Mouse (Mus musculus) liver, postnatal 0 days (tissue): ENCODE results near the gene Prkd1. TPM values are rescaled to one million over a fixed set of nuclear protein-coding genes. Genes with fewer than 3 reads are reported as not detected.

Experiments used
- ATAC-seq: fragments of 200-750 bp; cut with Nextera tagmentation; 2 replicates; pipeline ENCODE4 v1.8.0; 2017; ENCODE audit warnings: mild to moderate bottlenecking, moderate library complexity
- DNase-seq: peaks from one replicate; pipeline ENCODE4 v3.0.0-alpha.2; 2016
- H3K27ac ChIP-seq: fragments of 300-500 bp; sonication (generic); 2 replicates; pipeline ENCODE4 v1.5.1; 2014; ENCODE audit warnings: antibody characterized with exemption, moderate library complexity, mild to moderate bottlenecking, low read depth
- H3K27me3 ChIP-seq: fragments of 300-500 bp; sonication (generic); 2 replicates; pipeline ENCODE4 v1.6.1; 2014; ENCODE audit warnings: low read length, control low read depth, mixed read lengths; ENCODE audit not compliant: insufficient read depth
- H3K36me3 ChIP-seq: fragments of 300-500 bp; sonication (generic); replicated peaks from 2 replicates; pipeline ENCODE4 v1.6.1; 2014; ENCODE audit warnings: mild to moderate bottlenecking, control low read depth, low read length, moderate library complexity, mixed read lengths; ENCODE audit not compliant: insufficient read depth
- H3K4me1 ChIP-seq: fragments of 300-500 bp; sonication (generic); 2 replicates; pipeline ENCODE4 v1.6.1; 2014; ENCODE audit warnings: antibody characterized with exemption, mild to moderate bottlenecking, control low read depth; ENCODE audit not compliant: insufficient read depth
- H3K4me2 ChIP-seq: fragments of 300-500 bp; sonication (generic); 2 replicates; pipeline ENCODE4 v1.6.1; 2014; ENCODE audit warnings: low read depth, mild to moderate bottlenecking, low read length, moderate library complexity, mixed read lengths
- H3K4me3 ChIP-seq: fragments of 300-500 bp; sonication (generic); 2 replicates; pipeline ENCODE4 v1.5.1; 2014; ENCODE audit warnings: low read depth, low read length
- H3K9ac ChIP-seq: fragments of 300-500 bp; sonication (generic); replicated peaks from 2 replicates; pipeline ENCODE4 v1.6.1; 2014; ENCODE audit warnings: mild to moderate bottlenecking, moderate library complexity
- H3K9me3 ChIP-seq: fragments of 300-500 bp; sonication (generic); 2 replicates; pipeline ENCODE4 v1.6.1; 2016; ENCODE audit warnings: mild to moderate bottlenecking, control low read depth, low read length, mixed read lengths
- CTCF ChIP-seq: sonication (generic); IDR thresholded peaks from 2 replicates; pipeline ENCODE4 v1.5.1; 2016; ENCODE audit warnings: antibody characterized with exemption, low read depth
- EP300 ChIP-seq: IDR thresholded peaks from 2 replicates; pipeline ENCODE4 v1.6.1; 2016; ENCODE audit warnings: antibody characterized with exemption, low read depth, mild to moderate bottlenecking
- WGBS: fragments of 180-500 bp; shearing (Covaris S2); extraction: QIAGEN DNeasy Blood & Tissue Kit; methylation state at CpG from one replicate; pipeline ENCODE4 v1.1.7; 2014; ENCODE audit not compliant: insufficient replicate concordance; 5-methylcytosine and 5-hydroxymethylcytosine counted together
- polyA plus RNA-seq: library from polyadenylated mRNA; unstranded; fragments of >200 nt; fragmentation: Nextera tagmentation; extraction: Ambion mirVana; gene quantifications from 2 replicates; pipeline ENCODE4 v1.2.1, GENCODE M21; 2015

The Prkd1 gene
- polyA plus RNA-seq, 1 experiment from 2014 or later: 0.09 TPM

- H3K27me3 ChIP-seq: no peaks in the 10 kb centered on the region
- H3K4me2 ChIP-seq: no peak overlapping the region
- ATAC-seq (no peak), DNase-seq (no peak)
- no peak overlapping the region for H3K27ac ChIP-seq
- no peak overlapping the region for H3K9ac ChIP-seq
- H3K36me3 ChIP-seq: no peaks in the 10 kb centered on the region
- H3K4me1 ChIP-seq: no peaks in the 10 kb centered on the region
- 66% methylated on average over 6 of the region's 6 CpGs for WGBS
- TF ChIP-seq CTCF: no peak
- TF ChIP-seq EP300: no peak
- H3K9me3 ChIP-seq: no peaks in the 10 kb centered on the region
- H3K4me3 ChIP-seq: no peak overlapping the region
Observed at GRCm38 (mm10) chr12:50588137-50588761, 60.6 kb downstream of the Prkd1 start.

GRCm38 (mm10) chr12:50565198-50565597 lies 83.7 kb downstream of the Prkd1 start:
- Histone ChIP-seq H3K27ac (no peak overlapping the region), H3K27me3 (no peaks in the 10 kb centered on the region), H3K4me1 (no peaks in the 10 kb centered on the region), H3K36me3 (no peaks in the 10 kb centered on the region), H3K4me3 (no peak overlapping the region), H3K4me2 (no peak overlapping the region), H3K9me3 (no peaks in the 10 kb centered on the region), H3K9ac (no peak overlapping the region)
- ATAC-seq: no peak
- TF ChIP-seq CTCF (no peak), EP300 (no peak)
- no peak for DNase-seq
- WGBS: 76% methylated on average over 1 of the region's 1 CpGs

GRCm38 (mm10) chr12:50560536-50560935 lies 88.4 kb downstream of the Prkd1 start:
- no peak for ATAC-seq
- H3K36me3 ChIP-seq: no peaks in the 10 kb centered on the region
- no peaks in the 10 kb centered on the region for H3K27me3 ChIP-seq
- no peak overlapping the region for H3K4me2 ChIP-seq
- H3K4me3 ChIP-seq: no peak overlapping the region
- no peaks in the 10 kb centered on the region for H3K4me1 ChIP-seq
- no peak for DNase-seq
- no peaks in the 10 kb centered on the region for H3K9me3 ChIP-seq
- TF ChIP-seq EP300: no peak
- no peak for TF ChIP-seq CTCF
- WGBS: 47% methylated on average over 1 of the region's 1 CpGs
- no peak overlapping the region for H3K9ac ChIP-seq
- H3K27ac ChIP-seq: no peak overlapping the region

GRCm38 (mm10) chr12:50558231-50558630 lies 90.7 kb downstream of the Prkd1 start:
- H3K27me3 ChIP-seq: no peaks in the 10 kb centered on the region
- TF ChIP-seq EP300 (no peak), CTCF (no peak)
- WGBS: 55% methylated on average over 4 of the region's 4 CpGs

GRCm38 (mm10) chr12:50554214-50554613 lies 94.7 kb downstream of the Prkd1 start:
- H3K27ac ChIP-seq: no peak overlapping the region
- ATAC-seq (no peak), DNase-seq (no peak)
- H3K36me3 ChIP-seq: no peaks in the 10 kb centered on the region
- H3K9me3 ChIP-seq: no peaks in the 10 kb centered on the region
- H3K4me2 ChIP-seq: no peak overlapping the region
- no peak overlapping the region for H3K4me3 ChIP-seq
- no peak overlapping the region for H3K9ac ChIP-seq
- no peaks in the 10 kb centered on the region for H3K27me3 ChIP-seq
- WGBS: 56% methylated on average over 3 of the region's 3 CpGs
- TF ChIP-seq EP300: no peak
- TF ChIP-seq CTCF: no peak
- no peaks in the 10 kb centered on the region for H3K4me1 ChIP-seq

More at GRCm38 (mm10) chr12:50558231-50558630, 90.7 kb downstream of the Prkd1 start:
- Histone ChIP-seq H3K27ac (no peak overlapping the region), H3K36me3 (no peaks in the 10 kb centered on the region), H3K4me1 (no peaks in the 10 kb centered on the region), H3K9me3 (no peaks in the 10 kb centered on the region), H3K9ac (no peak overlapping the region), H3K4me2 (no peak overlapping the region), H3K4me3 (no peak overlapping the region)
- DNase-seq: no peak
- ATAC-seq: no peak

GRCm38 (mm10) chr12:50549860-50550555 lies 98.9 kb downstream of the Prkd1 start:
- ATAC-seq: no peak
- H3K27ac ChIP-seq: no peak overlapping the region
- H3K9ac ChIP-seq: no peak overlapping the region
- H3K9me3 ChIP-seq: no peaks in the 10 kb centered on the region
- no peak for DNase-seq
- TF ChIP-seq CTCF (no peak), EP300 (no peak)
- no peak overlapping the region for H3K4me2 ChIP-seq
- no peaks in the 10 kb centered on the region for H3K27me3 ChIP-seq
- H3K4me3 ChIP-seq: no peak overlapping the region
- no peaks in the 10 kb centered on the region for H3K4me1 ChIP-seq
- 71% methylated on average over 8 of the region's 8 CpGs for WGBS
- H3K36me3 ChIP-seq: no peaks in the 10 kb centered on the region
